Mouse (Mus musculus) intestine, embryonic 14.5 days (tissue): ENCODE data around the gene Angel2. TPM values are rescaled to one million over a fixed set of nuclear protein-coding genes. Genes with fewer than 3 reads are reported as not detected.
"Not testable (repeated sequence)": the region's sequence is repeated elsewhere in the genome, so short reads cannot be mapped to it uniquely, and the experiment has no call there.

Experiments used
- ATAC-seq: fragments of 200-750 bp; cut with Nextera tagmentation; replicated peaks from 2 replicates; pipeline ENCODE4 v1.8.0; 2017; ENCODE audit warnings: low read depth, moderate number of reproducible peaks, moderate TSS enrichment, moderate library complexity; ENCODE audit not compliant: low FRiP score, low TSS enrichment
- DNase-seq: peaks from one replicate; pipeline ENCODE4 v3.0.0-alpha.2; 2018; ENCODE audit warnings: low spot score
- H3K27ac ChIP-seq: fragments of 300-500 bp; sonication (generic); 2 replicates; pipeline ENCODE4 v1.5.1; 2014; ENCODE audit warnings: low read depth, mild to moderate bottlenecking, control low read depth
- H3K27me3 ChIP-seq: fragments of 300-500 bp; sonication (generic); replicated peaks from 2 replicates; pipeline ENCODE4 v1.6.1; 2014; ENCODE audit warnings: low read length, control low read depth; ENCODE audit not compliant: control insufficient read depth, insufficient read depth
- H3K36me3 ChIP-seq: fragments of 300-500 bp; sonication (generic); 2 replicates; pipeline ENCODE4 v1.6.1; 2014; ENCODE audit warnings: low read length, control low read depth; ENCODE audit not compliant: control insufficient read depth, insufficient read depth
- H3K4me1 ChIP-seq: fragments of 300-500 bp; sonication (generic); replicated peaks from 2 replicates; pipeline ENCODE4 v1.6.1; 2014; ENCODE audit warnings: low read length, control low read depth, mixed read lengths; ENCODE audit not compliant: control insufficient read depth, insufficient read depth
- H3K4me2 ChIP-seq: fragments of 300-500 bp; sonication (generic); 2 replicates; pipeline ENCODE4 v1.6.1; 2014; ENCODE audit warnings: low read length
- H3K4me3 ChIP-seq: fragments of 300-500 bp; sonication (generic); 2 replicates; pipeline ENCODE4 v1.5.1; 2014; ENCODE audit warnings: low read depth, low read length, control low read depth, mixed read lengths
- H3K9ac ChIP-seq: fragments of 300-500 bp; sonication (generic); 2 replicates; pipeline ENCODE4 v1.6.1; 2014; ENCODE audit warnings: mild to moderate bottlenecking, low read length
- H3K9me3 ChIP-seq: fragments of 300-500 bp; sonication (generic); 2 replicates; pipeline ENCODE4 v1.6.1; 2016; ENCODE audit warnings: low read length, control low read depth; ENCODE audit not compliant: control insufficient read depth
- WGBS: fragments of 180-500 bp; shearing (Covaris S2); extraction: QIAGEN DNeasy Blood & Tissue Kit; methylation state at CpG from one replicate; pipeline ENCODE4 v1.1.7; 2014; 5-methylcytosine and 5-hydroxymethylcytosine counted together
- polyA plus RNA-seq: library from polyadenylated mRNA; unstranded; fragments of >200 nt; fragmentation: Nextera tagmentation; extraction: Ambion mirVana; gene quantifications from 2 replicates; pipeline ENCODE4 v1.2.1, GENCODE M21; 2014

The Angel2 gene
- polyA plus RNA-seq = 37.0 and 38.0 TPM in 2 replicates

GRCm38 (mm10) chr1:190924812-190925211 is at the start of gene Angel2:
Gene Angel2 (plus strand): TSS chr1:190925112.
- ATAC-seq, H3K9me3 ChIP-seq, H3K4me3 ChIP-seq, H3K27ac ChIP-seq, DNase-seq, H3K4me2 ChIP-seq, H3K36me3 ChIP-seq, H3K9ac ChIP-seq, H3K27me3 ChIP-seq: not testable (repeated sequence)
- WGBS = 88% methylated on average over 3 of the region's 3 CpGs
- peaks cover 12% of the 10 kb centered on the region; the same call in 1 of the 2 replicates for H3K4me1 ChIP-seq

GRCm38 (mm10) chr1:190875751-190876150 is 49.2 kb upstream of the Angel2 start:
- Histone ChIP-seq H3K27me3 (no peaks in the 10 kb centered on the region), H3K4me2 (no peak overlapping the region), H3K27ac (no peak overlapping the region), H3K36me3 (peaks cover 20% of the 10 kb centered on the region), H3K9me3 (no peaks in the 10 kb centered on the region), H3K4me3 (no peak overlapping the region), H3K4me1 (no peaks in the 10 kb centered on the region), H3K9ac (no peak overlapping the region)
- 94% methylated on average over 6 of the region's 6 CpGs for WGBS
- DNase-seq (no peak), ATAC-seq (no peak)

- no peak overlapping the region for H3K9ac ChIP-seq
- H3K4me2 ChIP-seq = no peak overlapping the region
- 79% methylated on average over 6 of the region's 6 CpGs for WGBS
- H3K36me3 ChIP-seq = peaks cover 24% of the 10 kb centered on the region
- H3K27me3 ChIP-seq = no peaks in the 10 kb centered on the region
- ATAC-seq (no peak), DNase-seq (no peak)
- H3K27ac ChIP-seq = no peak overlapping the region
- H3K9me3 ChIP-seq = no peaks in the 10 kb centered on the region
- no peaks in the 10 kb centered on the region for H3K4me1 ChIP-seq
- H3K4me3 ChIP-seq = no peak overlapping the region
Observed at GRCm38 (mm10) chr1:190880638-190881037, 44.3 kb upstream of the Angel2 start.

- H3K36me3 ChIP-seq = peaks cover 26% of the 10 kb centered on the region; the same call in 1 of the 2 replicates
- DNase-seq (peak; percentile 62), ATAC-seq (no peak)
- no peaks in the 10 kb centered on the region for H3K9me3 ChIP-seq
- WGBS = 12% methylated on average over 2 of the region's 2 CpGs
- no peak overlapping the region for H3K9ac ChIP-seq
- no peak overlapping the region for H3K27ac ChIP-seq
- no peak overlapping the region for H3K4me3 ChIP-seq
- no peak overlapping the region for H3K4me2 ChIP-seq
- H3K27me3 ChIP-seq = no peaks in the 10 kb centered on the region
- H3K4me1 ChIP-seq = no peaks in the 10 kb centered on the region
Observed at GRCm38 (mm10) chr1:190881422-190881821, 43.5 kb upstream of the Angel2 start.

- Histone ChIP-seq H3K4me1 (no peaks in the 10 kb centered on the region), H3K9me3 (no peaks in the 10 kb centered on the region), H3K4me3 (no peak overlapping the region), H3K4me2 (no peak overlapping the region), H3K36me3 (peaks cover 41% of the 10 kb centered on the region), H3K27me3 (no peaks in the 10 kb centered on the region), H3K27ac (no peak overlapping the region), H3K9ac (no peak overlapping the region)
- 91% methylated on average over 4 of the region's 4 CpGs for WGBS
- no peak for DNase-seq
- no peak for ATAC-seq
Observed at GRCm38 (mm10) chr1:190886014-190886413, 38.9 kb upstream of the Angel2 start.

- H3K4me2 ChIP-seq = no peak overlapping the region
- H3K27ac ChIP-seq = no peak overlapping the region
- no peak overlapping the region for H3K9ac ChIP-seq
- no peaks in the 10 kb centered on the region for H3K9me3 ChIP-seq
- no peaks in the 10 kb centered on the region for H3K4me1 ChIP-seq
- peaks cover 46% of the 10 kb centered on the region for H3K36me3 ChIP-seq
- H3K4me3 ChIP-seq = no peak overlapping the region
- no peaks in the 10 kb centered on the region for H3K27me3 ChIP-seq
- ATAC-seq = no peak
- 97% methylated on average over 2 of the region's 2 CpGs for WGBS
- DNase-seq = no peak
Observed at GRCm38 (mm10) chr1:190888031-190888430, 36.9 kb upstream of the Angel2 start.

GRCm38 (mm10) chr1:190888646-190889045 is 36.3 kb upstream of the Angel2 start:
- Histone ChIP-seq H3K4me3 (no peak overlapping the region), H3K36me3 (peaks cover 46% of the 10 kb centered on the region), H3K4me2 (no peak overlapping the region), H3K27me3 (no peaks in the 10 kb centered on the region), H3K9me3 (no peaks in the 10 kb centered on the region), H3K9ac (no peak overlapping the region), H3K27ac (no peak overlapping the region), H3K4me1 (no peaks in the 10 kb centered on the region)
- ATAC-seq (no peak), DNase-seq (no peak)
- 88% methylated on average over 16 of the region's 16 CpGs for WGBS

GRCm38 (mm10) chr1:190893559-190894167 is 31.2 kb upstream of the Angel2 start:
- H3K9me3 ChIP-seq = no peaks in the 10 kb centered on the region
- H3K27ac ChIP-seq = no peak overlapping the region
- ATAC-seq = no peak
- no peak overlapping the region for H3K4me2 ChIP-seq
- peaks cover 62% of the 10 kb centered on the region for H3K36me3 ChIP-seq
- no peak for DNase-seq
- 84% methylated on average over 6 of the region's 6 CpGs for WGBS
- H3K9ac ChIP-seq = no peak overlapping the region
- no peak overlapping the region for H3K4me3 ChIP-seq
- H3K4me1 ChIP-seq = no peaks in the 10 kb centered on the region
- H3K27me3 ChIP-seq = no peaks in the 10 kb centered on the region

GRCm38 (mm10) chr1:190898186-190898585 is 26.7 kb upstream of the Angel2 start:
- H3K4me1 ChIP-seq = peaks cover 12% of the 10 kb centered on the region
- 90% methylated on average over 3 of the region's 3 CpGs for WGBS
- H3K4me2 ChIP-seq = no peak overlapping the region
- no peak overlapping the region for H3K9ac ChIP-seq
- H3K4me3 ChIP-seq = no peak overlapping the region
- ATAC-seq (no peak), DNase-seq (no peak)
- H3K27me3 ChIP-seq = no peaks in the 10 kb centered on the region
- H3K9me3 ChIP-seq = no peaks in the 10 kb centered on the region
- peaks cover 34% of the 10 kb centered on the region for H3K36me3 ChIP-seq
- H3K27ac ChIP-seq = 0 out of 2 replicates have a peak overlapping the region, but pooled peaks have one; percentile 28
